Mouse (Mus musculus): ENCODE measurements around the gene Pum2.

- TF ChIP-seq CTCF (IDR thresholded peaks at IDR 0.05; ENCODE audit: low read depth, low read length) (no peak), POLR2A (IDR thresholded peaks at IDR 0.05; ENCODE audit: extremely low read depth, insufficient read depth, low read length) (no peak)
These were observed 100.2 kb downstream of the Pum2 start for GRCm38 (mm10) chr12:8774183-8774582.
